Comparison of ENCODE assay signal across 20 mouse cellular contexts in genomic region chr4:23832385-23833164, GRCm38 (mm10).
A peak's percentile ranks its signal among the peaks of the same experiment; 100 is the strongest.
DNase-seq lines count a peak whose midpoint lies in the region; ATAC-seq lines count a peak whose summit lies in the region.
"Had no signal": no experiment of that assay in that cellular context is flagged by ENCODE, and none has a peak within 500 bp of the region (broad histone marks: within the 10 kb centered on the region; RNA-seq: fewer than 3 reads in every experiment).

No protein-coding gene starts in this region.

- H3K4me2 ChIP-seq in forebrain, embryonic 12.5 days, result no peak overlapping the region
- H3K4me2 ChIP-seq in hindbrain, embryonic 16.5 days (ENCODE audit: low read length), result no peak overlapping the region
- H3K4me2 ChIP-seq in hindbrain, embryonic 14.5 days (replicated peaks), result no peak overlapping the region
- H3K4me2 ChIP-seq in midbrain, embryonic 16.5 days (ENCODE audit: low read length), result no peak overlapping the region
- no peak overlapping the region for H3K4me2 ChIP-seq in midbrain, embryonic 14.5 days (ENCODE audit: low read length)
- H3K4me2 ChIP-seq: heart, embryonic 15.5 days; lung, embryonic 14.5 days; neural tube, embryonic 12.5 days had no signal

- no peak overlapping the region for H3K4me3 ChIP-seq in forebrain, embryonic 10.5 days
- no peak overlapping the region for H3K4me3 ChIP-seq in forebrain, embryonic 12.5 days (replicated peaks)
- H3K4me3 ChIP-seq in hindbrain, embryonic 16.5 days (ENCODE audit: low read length), result no peak overlapping the region
- H3K4me3 ChIP-seq in hindbrain, embryonic 14.5 days (replicated peaks; ENCODE audit: low read length), result no peak overlapping the region
- H3K4me3 ChIP-seq in midbrain, embryonic 16.5 days (ENCODE audit: low read depth, low read length), result no peak overlapping the region
- H3K4me3 ChIP-seq in midbrain, embryonic 14.5 days (replicated peaks; ENCODE audit: low read depth, low read length), result no peak overlapping the region
- H3K4me3 ChIP-seq: embryonic facial prominence, embryonic 10.5 days; erythroblast, embryonic 14.5 days; heart, embryonic 15.5 days; neural tube, embryonic 12.5 days had no signal

- peak overlapping the region; percentile 26; the same call in 1 of the 2 replicates for H3K27ac ChIP-seq in forebrain, embryonic 10.5 days
- H3K27ac ChIP-seq in forebrain, embryonic 12.5 days, result no peak overlapping the region
- H3K27ac ChIP-seq in hindbrain, embryonic 16.5 days (ENCODE audit: low read depth, low read length), result no peak overlapping the region
- H3K27ac ChIP-seq in hindbrain, embryonic 14.5 days, result no peak overlapping the region
- H3K27ac ChIP-seq in midbrain, embryonic 16.5 days (ENCODE audit: low read length), result no peak overlapping the region
- no peak overlapping the region for H3K27ac ChIP-seq in midbrain, embryonic 14.5 days (replicated peaks; ENCODE audit: low read depth, low read length)
- H3K27ac ChIP-seq: embryonic facial prominence, embryonic 10.5 days; heart, embryonic 15.5 days; macrophage; neural tube, embryonic 12.5 days had no signal

- no peaks in the 10 kb centered on the region for H3K36me3 ChIP-seq in forebrain, embryonic 10.5 days (replicated peaks)
- H3K36me3 ChIP-seq in forebrain, embryonic 12.5 days (replicated peaks), result no peaks in the 10 kb centered on the region
- no peaks in the 10 kb centered on the region for H3K36me3 ChIP-seq in hindbrain, embryonic 16.5 days (ENCODE audit: control insufficient read depth, insufficient read depth, low read length)
- no peaks in the 10 kb centered on the region for H3K36me3 ChIP-seq in hindbrain, embryonic 14.5 days (replicated peaks; ENCODE audit: control insufficient read depth, insufficient read depth)
- no peaks in the 10 kb centered on the region for H3K36me3 ChIP-seq in midbrain, embryonic 16.5 days (ENCODE audit: control insufficient read depth, insufficient read depth, low read length)
- no peaks in the 10 kb centered on the region for H3K36me3 ChIP-seq in midbrain, embryonic 14.5 days (ENCODE audit: control insufficient read depth, insufficient read depth, low read length)
- H3K36me3 ChIP-seq: embryonic facial prominence, embryonic 10.5 days; heart, embryonic 15.5 days; neural tube, embryonic 12.5 days had no signal

- DNase-seq in forebrain, embryonic 10.5 days (ENCODE audit: extremely low spot score, low spot score), result no peak
- DNase-seq in hindbrain, embryonic 14.5 days (ENCODE audit: low spot score), result no peak
- DNase-seq in midbrain, embryonic 14.5 days, result no peak
- peak; percentile 17 for DNase-seq in right cerebral cortex, postnatal 4 days
- DNase-seq in gastrocnemius, postnatal 10 days, result no peak
- DNase-seq: adrenal gland, postnatal 14 days; cerebellum, postnatal 36 days; gastrocnemius, postnatal 25 days; kidney, adult 8-10 months; kidney, postnatal 36 days; lung, embryonic 14.5 days; thymus, adult 18-20 months had no signal

- ATAC-seq in forebrain, embryonic 12.5 days (ENCODE audit: low FRiP score), result no peak
- peak; percentile 64; the same call in 1 of the 2 replicates for ATAC-seq in hindbrain, embryonic 16.5 days
- ATAC-seq in hindbrain, embryonic 14.5 days (ENCODE audit: low FRiP score), result no peak; the same call in 1 of the 2 replicates
- 0 out of 2 replicates have a peak, but pooled peaks have one; percentile 21 for ATAC-seq in midbrain, embryonic 16.5 days
- ATAC-seq in midbrain, embryonic 14.5 days (ENCODE audit: low FRiP score, low TSS enrichment), result no peak

- 66% methylated on average over 7 of the region's 7 CpGs for WGBS in forebrain, embryonic 10.5 days
- WGBS in forebrain, embryonic 12.5 days, result 60% methylated on average over 7 of the region's 7 CpGs
- WGBS in hindbrain, embryonic 16.5 days, result 48% methylated on average over 7 of the region's 7 CpGs
- WGBS in hindbrain, embryonic 14.5 days, result 53% methylated on average over 7 of the region's 7 CpGs
- 54% methylated on average over 7 of the region's 7 CpGs for WGBS in midbrain, embryonic 16.5 days
- 53% methylated on average over 7 of the region's 7 CpGs for WGBS in midbrain, embryonic 14.5 days

- H3K9me3 ChIP-seq in forebrain, embryonic 10.5 days, result no peaks in the 10 kb centered on the region
- no peaks in the 10 kb centered on the region for H3K9me3 ChIP-seq in forebrain, embryonic 12.5 days
- no peaks in the 10 kb centered on the region for H3K9me3 ChIP-seq in hindbrain, embryonic 16.5 days (ENCODE audit: control insufficient read depth, low read length)
- no peaks in the 10 kb centered on the region for H3K9me3 ChIP-seq in hindbrain, embryonic 14.5 days (ENCODE audit: control insufficient read depth, low read length)
- no peaks in the 10 kb centered on the region for H3K9me3 ChIP-seq in midbrain, embryonic 16.5 days (replicated peaks; ENCODE audit: control insufficient read depth, low read length, poor library complexity, severe bottlenecking)
- no peaks in the 10 kb centered on the region for H3K9me3 ChIP-seq in midbrain, embryonic 14.5 days (ENCODE audit: control insufficient read depth, low read length)
- H3K9me3 ChIP-seq: embryonic facial prominence, embryonic 10.5 days; heart, embryonic 15.5 days; neural tube, embryonic 12.5 days had no signal

- no peaks in the 10 kb centered on the region for H3K27me3 ChIP-seq in forebrain, embryonic 10.5 days (ENCODE audit: poor library complexity, severe bottlenecking)
- H3K27me3 ChIP-seq in forebrain, embryonic 12.5 days, result no peaks in the 10 kb centered on the region
- H3K27me3 ChIP-seq in hindbrain, embryonic 16.5 days (replicated peaks; ENCODE audit: control insufficient read depth, insufficient read depth, low read length), result no peaks in the 10 kb centered on the region
- H3K27me3 ChIP-seq in hindbrain, embryonic 14.5 days (ENCODE audit: control insufficient read depth, insufficient read depth, low read length), result no peaks in the 10 kb centered on the region
- no peaks in the 10 kb centered on the region for H3K27me3 ChIP-seq in midbrain, embryonic 16.5 days (ENCODE audit: control insufficient read depth, insufficient read depth, low read depth, low read length)
- H3K27me3 ChIP-seq in midbrain, embryonic 14.5 days (ENCODE audit: control insufficient read depth, insufficient read depth, low read length), result no peaks in the 10 kb centered on the region
- H3K27me3 ChIP-seq: heart, embryonic 15.5 days; neural tube, embryonic 12.5 days had no signal

- H3K4me1 ChIP-seq in forebrain, embryonic 10.5 days, result peaks cover 16% of the 10 kb centered on the region
- H3K4me1 ChIP-seq in forebrain, embryonic 12.5 days, result peaks cover 7% of the 10 kb centered on the region
- H3K4me1 ChIP-seq in hindbrain, embryonic 16.5 days (ENCODE audit: control insufficient read depth, insufficient read depth, low read depth, low read length), result no peaks in the 10 kb centered on the region
- no peaks in the 10 kb centered on the region for H3K4me1 ChIP-seq in hindbrain, embryonic 14.5 days (replicated peaks; ENCODE audit: control insufficient read depth, insufficient read depth, low read length)
- no peaks in the 10 kb centered on the region for H3K4me1 ChIP-seq in midbrain, embryonic 16.5 days (ENCODE audit: control insufficient read depth, insufficient read depth, low read length)
- H3K4me1 ChIP-seq in midbrain, embryonic 14.5 days (ENCODE audit: control insufficient read depth, insufficient read depth, low read length), result no peaks in the 10 kb centered on the region
- H3K4me1 ChIP-seq: embryonic facial prominence, embryonic 10.5 days; heart, embryonic 15.5 days; neural tube, embryonic 12.5 days had no signal

- H3K9ac ChIP-seq in forebrain, embryonic 12.5 days, result no peak overlapping the region
- no peak overlapping the region for H3K9ac ChIP-seq in hindbrain, embryonic 16.5 days (ENCODE audit: low read depth, low read length)
- no peak overlapping the region for H3K9ac ChIP-seq in hindbrain, embryonic 14.5 days
- no peak overlapping the region for H3K9ac ChIP-seq in midbrain, embryonic 16.5 days (ENCODE audit: low read depth, low read length)
- H3K9ac ChIP-seq in midbrain, embryonic 14.5 days (replicated peaks; ENCODE audit: low read length), result no peak overlapping the region
- H3K9ac ChIP-seq: heart, embryonic 15.5 days; lung, embryonic 14.5 days; neural tube, embryonic 12.5 days had no signal

Comparison
In these comparisons a context has a peak if more than half of its experiments do, and no peak if none do; other contexts are left out.
1. ATAC-seq: peak in hindbrain, embryonic 16.5 days (single experiment) and midbrain, embryonic 16.5 days (single experiment); none in forebrain, embryonic 12.5 days (single experiment), hindbrain, embryonic 14.5 days (single experiment) and midbrain, embryonic 14.5 days (single experiment).